Comparison of ENCODE assay signal across 23 mouse cellular contexts in the genomic region with DNA sequence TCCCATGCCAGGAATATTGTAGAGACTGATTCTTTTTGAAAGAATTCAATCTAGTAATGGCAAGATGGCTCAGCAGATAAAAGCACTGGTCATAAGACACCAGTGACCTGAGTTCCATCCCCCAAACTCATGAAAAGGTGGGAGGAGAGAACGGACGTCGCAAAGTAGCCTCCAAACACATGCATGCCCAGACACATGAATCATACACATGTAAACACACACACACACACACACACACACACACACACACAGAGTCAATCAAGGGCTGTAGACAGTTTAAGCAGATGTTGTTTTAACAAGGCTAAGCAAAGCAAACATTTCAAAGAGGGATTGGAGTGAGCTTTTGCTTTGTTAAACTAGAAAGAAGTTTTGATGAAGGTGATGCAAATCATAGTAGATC. TPM values are rescaled to one million over a fixed set of nuclear protein-coding genes. Genes with fewer than 3 reads are reported as not detected.
DNase-seq lines count a peak whose midpoint lies in the region; ATAC-seq and TF ChIP-seq lines count a peak whose summit lies in the region.
"Had no signal": no experiment of that assay in that cellular context is flagged by ENCODE, and none has a peak within 500 bp of the region (broad histone marks: within the 10 kb centered on the region; RNA-seq: fewer than 3 reads in every experiment).

No protein-coding gene starts in this region.

- no peak for DNase-seq in forebrain, embryonic 14.5 days (ENCODE audit: low spot score)
- no peak for DNase-seq in forebrain, embryonic 11.5 days (ENCODE audit: low spot score)
- DNase-seq in kidney, adult 2 months: no peak
- no peak for DNase-seq in kidney, adult 18-20 months
- DNase-seq in lung, postnatal 10 days: no peak
- DNase-seq in urinary bladder, postnatal 36 days (ENCODE audit: low spot score in 2 of 2): peak; percentile 44 to 53
- DNase-seq: adrenal gland, postnatal 25 days; embryo, embryonic 11 days; heart, postnatal 4 days; layer of hippocampus, postnatal 36 days; liver, postnatal 0 days; thymus, adult 2 months; thymus, postnatal 36 days had no signal

- no peak for TF ChIP-seq POLR2A in kidney, adult 2 months (IDR thresholded peaks at IDR 0.05; ENCODE audit: low read depth, low read length)

- no peak overlapping the region for H3K4me2 ChIP-seq in forebrain, embryonic 14.5 days (ENCODE audit: low read length)
- no peak overlapping the region for H3K4me2 ChIP-seq in forebrain, embryonic 11.5 days (ENCODE audit: low read depth, low read length, severe bottlenecking)
- H3K4me2 ChIP-seq in lung, embryonic 15.5 days: no peak overlapping the region
- H3K4me2 ChIP-seq: embryonic facial prominence, embryonic 12.5 days; heart, embryonic 12.5 days; intestine, embryonic 15.5 days; liver, embryonic 12.5 days; midbrain, embryonic 13.5 days; neural tube, embryonic 13.5 days had no signal

- H3K9ac ChIP-seq in forebrain, embryonic 14.5 days (ENCODE audit: low read length): no peak overlapping the region
- no peak overlapping the region for H3K9ac ChIP-seq in forebrain, embryonic 11.5 days (ENCODE audit: low read length)
- H3K9ac ChIP-seq in lung, embryonic 15.5 days: no peak overlapping the region
- H3K9ac ChIP-seq: embryonic facial prominence, embryonic 12.5 days; heart, embryonic 12.5 days; intestine, embryonic 15.5 days; liver, embryonic 12.5 days; liver, postnatal 0 days; midbrain, embryonic 13.5 days; neural tube, embryonic 13.5 days had no signal

- H3K9me3 ChIP-seq in forebrain, embryonic 14.5 days (replicated peaks; ENCODE audit: control insufficient read depth, low read length): no peaks in the 10 kb centered on the region
- H3K9me3 ChIP-seq in forebrain, embryonic 11.5 days (ENCODE audit: control insufficient read depth, low read length): no peaks in the 10 kb centered on the region
- H3K9me3 ChIP-seq in lung, embryonic 15.5 days: no peaks in the 10 kb centered on the region
- H3K9me3 ChIP-seq: embryonic facial prominence, embryonic 12.5 days; heart, embryonic 12.5 days; intestine, embryonic 15.5 days; liver, embryonic 12.5 days; midbrain, embryonic 13.5 days; neural tube, embryonic 13.5 days had no signal

- peak overlapping the region; percentile 81 for H3K27ac ChIP-seq in forebrain, embryonic 14.5 days (ENCODE audit: low read depth, low read length)
- H3K27ac ChIP-seq in forebrain, embryonic 11.5 days (ENCODE audit: low read depth, low read length): no peak overlapping the region
- H3K27ac ChIP-seq in kidney, adult 2 months (ENCODE audit: insufficient read depth, low read depth, low read length): peak overlapping the region; percentile 94
- 0 out of 2 replicates have a peak overlapping the region, but pooled peaks have one; percentile 89 for H3K27ac ChIP-seq in lung, embryonic 15.5 days
- H3K27ac ChIP-seq: heart, adult 2 months; intestine, embryonic 15.5 days; liver, embryonic 12.5 days; macrophage had no signal

- peaks cover 37% of the 10 kb centered on the region for H3K36me3 ChIP-seq in forebrain, embryonic 14.5 days (ENCODE audit: control insufficient read depth, insufficient read depth, low read length)
- H3K36me3 ChIP-seq in forebrain, embryonic 11.5 days (ENCODE audit: control insufficient read depth, insufficient read depth, low read length): no peaks in the 10 kb centered on the region; the same call in 1 of the 2 replicates
- no peaks in the 10 kb centered on the region for H3K36me3 ChIP-seq in kidney, adult 2 months (ENCODE audit: control insufficient read depth, insufficient read depth, low read length)
- H3K36me3 ChIP-seq in lung, embryonic 15.5 days: no peaks in the 10 kb centered on the region
- H3K36me3 ChIP-seq: intestine, embryonic 15.5 days; liver, embryonic 12.5 days had no signal

- 90% methylated on average over 3 of the region's 3 CpGs for WGBS in forebrain, embryonic 14.5 days
- 96% methylated on average over 3 of the region's 3 CpGs for WGBS in forebrain, embryonic 11.5 days
- 34% methylated on average over 3 of the region's 3 CpGs for WGBS in kidney, adult 2 months
- 68% methylated on average over 3 of the region's 3 CpGs for WGBS in lung, embryonic 15.5 days

- no peak for TF ChIP-seq CTCF in kidney, adult 2 months (conservative IDR thresholded peaks at IDR 0.05; ENCODE audit: insufficient read depth, insufficient read length, low read depth, low read length)

- peaks cover 12% of the 10 kb centered on the region for H3K4me1 ChIP-seq in forebrain, embryonic 14.5 days (ENCODE audit: control insufficient read depth, insufficient read depth, low read length)
- peaks cover 1% of the 10 kb centered on the region; the same call in 1 of the 2 replicates for H3K4me1 ChIP-seq in forebrain, embryonic 11.5 days (replicated peaks; ENCODE audit: control insufficient read depth, insufficient read depth, low read length)
- H3K4me1 ChIP-seq in kidney, adult 2 months (ENCODE audit: control insufficient read depth, insufficient read depth, low read length): peaks cover 39% of the 10 kb centered on the region
- no peaks in the 10 kb centered on the region for H3K4me1 ChIP-seq in lung, embryonic 15.5 days
- H3K4me1 ChIP-seq: embryonic facial prominence, embryonic 12.5 days had no signal

- H3K4me3 ChIP-seq in forebrain, embryonic 14.5 days (ENCODE audit: low read depth, low read length): no peak overlapping the region
- H3K4me3 ChIP-seq in forebrain, embryonic 11.5 days (ENCODE audit: low read depth, low read length): no peak overlapping the region
- H3K4me3 ChIP-seq in kidney, adult 2 months (ENCODE audit: insufficient read depth, low read depth, low read length): no peak overlapping the region
- H3K4me3 ChIP-seq in lung, embryonic 15.5 days: no peak overlapping the region
- H3K4me3 ChIP-seq: embryonic facial prominence, embryonic 12.5 days; heart, adult 2 months; heart, embryonic 12.5 days; intestine, embryonic 15.5 days; liver, embryonic 12.5 days; midbrain, embryonic 13.5 days; neural tube, embryonic 13.5 days had no signal

- no peaks in the 10 kb centered on the region for H3K27me3 ChIP-seq in forebrain, embryonic 14.5 days (replicated peaks; ENCODE audit: control insufficient read depth, insufficient read depth, low read length)
- H3K27me3 ChIP-seq in forebrain, embryonic 11.5 days (ENCODE audit: control insufficient read depth, insufficient read depth, low read length): no peaks in the 10 kb centered on the region
- H3K27me3 ChIP-seq in kidney, adult 2 months (replicated peaks; ENCODE audit: control insufficient read depth, insufficient read depth, low read length): no peaks in the 10 kb centered on the region
- H3K27me3 ChIP-seq in lung, embryonic 15.5 days: no peaks in the 10 kb centered on the region
- H3K27me3 ChIP-seq: embryonic facial prominence, embryonic 12.5 days; heart, embryonic 12.5 days; intestine, embryonic 15.5 days; liver, embryonic 12.5 days; midbrain, embryonic 13.5 days; neural tube, embryonic 13.5 days had no signal

- no peak for ATAC-seq in forebrain, embryonic 14.5 days
- ATAC-seq in forebrain, embryonic 11.5 days (replicated peaks; ENCODE audit: low FRiP score): no peak
- ATAC-seq in lung, embryonic 15.5 days (ENCODE audit: borderline replicate concordance, extremely low read depth, low FRiP score, low TSS enrichment): no peak
- ATAC-seq: hindbrain, embryonic 16.5 days; liver, embryonic 12.5 days; liver, postnatal 0 days; midbrain, embryonic 13.5 days had no signal

RNA-seq across cellular contexts. Expression of gene Nup214, which starts 10.0 kb away (rescaled TPM):
- 47.8 and 49.8 TPM in 2 replicates for polyA plus RNA-seq in forebrain, embryonic 14.5 days (2014; fragmentation: Nextera tagmentation; extraction: Ambion mirVana)
- 76.0 and 81.8 TPM in 2 replicates for polyA plus RNA-seq in forebrain, embryonic 11.5 days (2014; fragmentation: Nextera tagmentation; extraction: Ambion mirVana)
- polyA plus RNA-seq in kidney, adult 2 months (2012; rRNA removed): 41.3 and 41.8 TPM in 2 replicates
- 82.9 and 86.7 TPM in 2 replicates for polyA plus RNA-seq in lung, embryonic 15.5 days (2015; fragmentation: Nextera tagmentation; extraction: Ambion mirVana)

RNA-seq across cellular contexts. Expression of gene Aif1l, which starts 14.3 kb away (rescaled TPM):
- 53.4 and 66.3 TPM in 2 replicates for polyA plus RNA-seq in forebrain, embryonic 14.5 days (2014; fragmentation: Nextera tagmentation; extraction: Ambion mirVana)
- polyA plus RNA-seq in forebrain, embryonic 11.5 days (2014; fragmentation: Nextera tagmentation; extraction: Ambion mirVana): 78.3 and 79.6 TPM in 2 replicates
- polyA plus RNA-seq in kidney, adult 2 months (2012; rRNA removed): 152 and 177 TPM in 2 replicates
- polyA plus RNA-seq in lung, embryonic 15.5 days (2015; fragmentation: Nextera tagmentation; extraction: Ambion mirVana): 32.4 and 36.1 TPM in 2 replicates
- polyA plus RNA-seq: macrophage had no signal

Comparison
In these comparisons a context has a peak if more than half of its experiments do, and no peak if none do; other contexts are left out.
1. DNase-seq: peak in urinary bladder, postnatal 36 days (2 of 2); none in forebrain, embryonic 14.5 days (single experiment), forebrain, embryonic 11.5 days (single experiment), kidney, adult 2 months (single experiment), kidney, adult 18-20 months (single experiment) and lung, postnatal 10 days (single experiment).